Mouse (Mus musculus): Measurements from ENCODE around the gene Zfp114. TPM values are rescaled to one million over a fixed set of nuclear protein-coding genes. Genes with fewer than 3 reads are reported as not detected.

Zfp114 gene
- total and polyA plus RNA-seq, 3 experiments, result not detected

GRCm38 (mm10) chr7:24189571-24189944, 14.7 kb downstream of the Zfp114 start:
- Histone ChIP-seq H3K4me2 (ENCODE audit: insufficient read depth, low read depth, poor library complexity, severe bottlenecking) (no peak overlapping the region), H3K27me3 (replicated peaks) (peaks cover 5% of the 10 kb centered on the region), H3K4me1 (ENCODE audit: control insufficient read depth in 1 of 2, insufficient read depth in 2 of 2) (peaks cover 0 to 4% of the 10 kb centered on the region in 2 experiments; a peak in 2 of 4 replicates), H3K9me3 (replicated peaks; ENCODE audit: low read length) (peaks cover 2% of the 10 kb centered on the region), H3K9ac (ENCODE audit: insufficient read depth, low read depth) (no peak overlapping the region), H3K4me3 (replicated peaks in 1 of 3; ENCODE audit: low read depth in 2 of 3, low read length in 2 of 3, poor library complexity in 1 of 3) (no peak overlapping the region), H3K27ac (ENCODE audit: insufficient read depth, low read depth) (no peak overlapping the region), H3K36me3 (replicated peaks in 1 of 2; ENCODE audit: control insufficient read depth in 1 of 2, insufficient read depth in 1 of 2, low read length in 1 of 2) (no peaks in the 10 kb centered on the region), H3K79me2 (replicated peaks; ENCODE audit: control insufficient read depth, extremely low read depth, insufficient read depth, poor library complexity, severe bottlenecking) (no peaks in the 10 kb centered on the region)
- no peak for TF ChIP-seq SMC3 (IDR thresholded peaks at IDR 0.05; ENCODE audit: low read depth, low read length)
- DNase-seq (ENCODE audit: extremely low read depth), result no peak
- dilution Hi-C loops (cut with MboI; ENCODE audit: extremely low pct_ligation_motif_present, extremely low pct_unique_long_range_greater_than_20kb, low sequenced_read_pairs), result no loop called here
- in situ Hi-C loops (cut with MboI; ENCODE audit: low pct_ligation_motif_present, low pct_unique_long_range_greater_than_20kb, low sequenced_read_pairs), result no loop called here

GRCm38 (mm10) chr7:24191361-24191760, 16.5 kb downstream of the Zfp114 start:
- Histone ChIP-seq H3K9ac (ENCODE audit: insufficient read depth, low read depth) (no peak overlapping the region), H3K4me1 (ENCODE audit: control insufficient read depth in 1 of 2, insufficient read depth in 2 of 2) (peaks cover 0 to 4% of the 10 kb centered on the region in 2 experiments; a peak in 2 of 4 replicates), H3K27me3 (replicated peaks) (peaks cover 6% of the 10 kb centered on the region), H3K36me3 (replicated peaks in 1 of 2; ENCODE audit: control insufficient read depth in 1 of 2, insufficient read depth in 1 of 2, low read length in 1 of 2) (no peaks in the 10 kb centered on the region), H3K79me2 (replicated peaks; ENCODE audit: control insufficient read depth, extremely low read depth, insufficient read depth, poor library complexity, severe bottlenecking) (no peaks in the 10 kb centered on the region), H3K9me3 (replicated peaks; ENCODE audit: low read length) (peaks cover 2% of the 10 kb centered on the region), H3K4me3 (replicated peaks in 1 of 3; ENCODE audit: low read depth in 2 of 3, low read length in 2 of 3, poor library complexity in 1 of 3) (no peak overlapping the region), H3K4me2 (ENCODE audit: insufficient read depth, low read depth, poor library complexity, severe bottlenecking) (no peak overlapping the region), H3K27ac (ENCODE audit: insufficient read depth, low read depth) (no peak overlapping the region)
- dilution Hi-C loops (cut with MboI; ENCODE audit: extremely low pct_ligation_motif_present, extremely low pct_unique_long_range_greater_than_20kb, low sequenced_read_pairs) (no loop called here), in situ Hi-C loops (cut with MboI; ENCODE audit: low pct_ligation_motif_present, low pct_unique_long_range_greater_than_20kb, low sequenced_read_pairs) (no loop called here)
- DNase-seq (ENCODE audit: extremely low read depth), result no peak
- no peak for TF ChIP-seq NRF1 (IDR thresholded peaks at IDR 0.05; ENCODE audit: low read depth, low read length)

GRCm38 (mm10) chr7:24193157-24193556, 18.3 kb downstream of the Zfp114 start:
- H3K27ac ChIP-seq (ENCODE audit: insufficient read depth, low read depth), result no peak overlapping the region
- H3K9me3 ChIP-seq (replicated peaks; ENCODE audit: low read length), result no peaks in the 10 kb centered on the region
- dilution Hi-C loops (cut with MboI; ENCODE audit: extremely low pct_ligation_motif_present, extremely low pct_unique_long_range_greater_than_20kb, low sequenced_read_pairs), result no loop called here
- TF ChIP-seq IRF4 (IDR thresholded peaks at IDR 0.05; ENCODE audit: low read depth, low read length) (no peak), JUND (conservative IDR thresholded peaks at IDR 0.05; ENCODE audit: low read depth, low read length) (no peak), POLR2A (IDR thresholded peaks at IDR 0.05; ENCODE audit: low read depth, low read length) (no peak), MEF2A (IDR thresholded peaks at IDR 0.05; ENCODE audit: borderline replicate concordance, low read depth, low read length) (no peak), RAD21 (IDR thresholded peaks at IDR 0.05; ENCODE audit: low read depth, low read length) (no peak), SIN3A (IDR thresholded peaks at IDR 0.05; ENCODE audit: low read length) (no peak), ETS1 (conservative IDR thresholded peaks at IDR 0.05; ENCODE audit: low read depth, low read length) (no peak), USF1 (IDR thresholded peaks at IDR 0.05; ENCODE audit: low read depth, low read length) (no peak), ZKSCAN1 (IDR thresholded peaks at IDR 0.05; ENCODE audit: borderline replicate concordance, low read depth, low read length) (no peak), NELFE (IDR thresholded peaks at IDR 0.05; ENCODE audit: low read depth, low read length) (no peak), MXI1 (IDR thresholded peaks at IDR 0.05; ENCODE audit: low read depth, low read length) (no peak)
- no peaks in the 10 kb centered on the region for H3K36me3 ChIP-seq (replicated peaks in 1 of 2; ENCODE audit: control insufficient read depth in 1 of 2, insufficient read depth in 1 of 2, low read length in 1 of 2)
- no peaks in the 10 kb centered on the region for H3K79me2 ChIP-seq (replicated peaks; ENCODE audit: control insufficient read depth, extremely low read depth, insufficient read depth, poor library complexity, severe bottlenecking)
- H3K27me3 ChIP-seq (replicated peaks), result peaks cover 17% of the 10 kb centered on the region
- no peak for DNase-seq (ENCODE audit: extremely low read depth)
- H3K4me1 ChIP-seq (ENCODE audit: control insufficient read depth in 1 of 2, insufficient read depth in 2 of 2), result peaks cover 0 to 4% of the 10 kb centered on the region in 2 experiments; a peak in 2 of 4 replicates
- no peak overlapping the region for H3K4me3 ChIP-seq (replicated peaks in 1 of 3; ENCODE audit: low read depth in 2 of 3, low read length in 2 of 3, poor library complexity in 1 of 3)
- H3K9ac ChIP-seq (ENCODE audit: insufficient read depth, low read depth), result no peak overlapping the region
- in situ Hi-C loops (cut with MboI; ENCODE audit: low pct_ligation_motif_present, low pct_unique_long_range_greater_than_20kb, low sequenced_read_pairs), result no loop called here
- H3K4me2 ChIP-seq (ENCODE audit: insufficient read depth, low read depth, poor library complexity, severe bottlenecking), result no peak overlapping the region
